Mouse (Mus musculus): ENCODE data around the gene Adsl.

DNA sequence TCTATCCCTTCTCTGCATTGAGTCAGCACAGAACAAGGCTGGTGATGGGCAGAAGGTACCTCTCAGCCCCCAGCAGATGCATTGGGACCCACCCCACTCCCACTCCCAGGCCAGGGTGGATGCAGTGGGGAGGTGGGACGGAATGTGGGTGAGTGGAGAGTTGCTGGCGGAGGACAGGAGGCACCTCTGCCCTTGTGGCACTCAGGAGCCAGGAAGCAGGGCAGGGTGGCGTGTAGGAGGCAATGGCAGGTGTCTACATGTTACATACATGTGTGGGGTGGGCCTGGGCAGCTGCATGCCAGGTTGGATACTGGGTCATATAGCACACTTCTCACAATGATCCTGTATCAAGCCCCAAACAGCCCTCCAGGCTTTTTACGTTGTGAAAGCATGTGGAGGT is 64.1 kb downstream of the Adsl start:
- TF ChIP-seq POLR2A (IDR thresholded peaks at IDR 0.05; ENCODE audit: low read depth, low read length) = no peak
- no peak for TF ChIP-seq CTCF (IDR thresholded peaks at IDR 0.05; ENCODE audit: extremely low read depth, insufficient read depth, insufficient read length, insufficient replicate concordance)

Data from spleen, adult 2 months (tissue).